In genomic region chr6:48466715-48467114, GRCm38 (mm10) we compare ENCODE assay signal across 21 mouse cellular contexts. TPM values are rescaled to one million over a fixed set of nuclear protein-coding genes. Genes with fewer than 3 reads are reported as not detected.
DNase-seq lines count a peak whose midpoint lies in the region; ATAC-seq and TF ChIP-seq lines count a peak whose summit lies in the region.
"Had no signal": no experiment of that assay in that cellular context is flagged by ENCODE, and none has a peak within 500 bp of the region (broad histone marks: within the 10 kb centered on the region; RNA-seq: fewer than 3 reads in every experiment).

No protein-coding gene starts in this region.

- no peak for TF ChIP-seq EP300 in stomach, postnatal 0 days (optimal IDR thresholded peaks at IDR 0.05)

- WGBS in forebrain, embryonic 10.5 days: 31% methylated on average over 6 of the region's 6 CpGs
- WGBS in forebrain, embryonic 13.5 days: 40% methylated on average over 6 of the region's 6 CpGs
- 36% methylated on average over 6 of the region's 6 CpGs for WGBS in limb, embryonic 10.5 days
- 29% methylated on average over 6 of the region's 6 CpGs for WGBS in stomach, postnatal 0 days

- no peaks in the 10 kb centered on the region for H3K36me3 ChIP-seq in forebrain, embryonic 10.5 days (replicated peaks)
- H3K36me3 ChIP-seq in forebrain, embryonic 13.5 days (ENCODE audit: poor library complexity, severe bottlenecking): no peaks in the 10 kb centered on the region
- no peaks in the 10 kb centered on the region for H3K36me3 ChIP-seq in limb, embryonic 10.5 days
- no peaks in the 10 kb centered on the region for H3K36me3 ChIP-seq in stomach, postnatal 0 days (ENCODE audit: control insufficient read depth, insufficient read depth, low read length)
- H3K36me3 ChIP-seq: embryonic facial prominence, embryonic 10.5 days; forebrain, embryonic 12.5 days; G1E; limb, embryonic 12.5 days had no signal

- no peak for TF ChIP-seq CTCF in stomach, postnatal 0 days (IDR thresholded peaks at IDR 0.05; ENCODE audit: low read depth)

- H3K4me1 ChIP-seq in forebrain, embryonic 10.5 days: peaks cover 27% of the 10 kb centered on the region
- H3K4me1 ChIP-seq in forebrain, embryonic 13.5 days: no peaks in the 10 kb centered on the region
- peaks cover 16% of the 10 kb centered on the region for H3K4me1 ChIP-seq in limb, embryonic 10.5 days
- H3K4me1 ChIP-seq in stomach, postnatal 0 days (replicated peaks; ENCODE audit: control insufficient read depth, insufficient read depth): no peaks in the 10 kb centered on the region
- H3K4me1 ChIP-seq: limb, embryonic 12.5 days; megakaryocyte, embryonic 14.5 days had no signal

- no peak for ATAC-seq in forebrain, embryonic 13.5 days
- ATAC-seq in stomach, postnatal 0 days (ENCODE audit: low FRiP score, low TSS enrichment): peak; percentile 4; the same call in 1 of the 2 replicates
- ATAC-seq: midbrain, embryonic 16.5 days had no signal

- peak overlapping the region; percentile 36 for H3K27ac ChIP-seq in forebrain, embryonic 10.5 days
- H3K27ac ChIP-seq in forebrain, embryonic 13.5 days: no peak overlapping the region
- H3K27ac ChIP-seq in limb, embryonic 10.5 days: peak overlapping the region; percentile 32; the same call in 1 of the 2 replicates
- no peak overlapping the region for H3K27ac ChIP-seq in stomach, postnatal 0 days (replicated peaks)
- H3K27ac ChIP-seq: forebrain, embryonic 12.5 days; limb, embryonic 12.5 days had no signal

- H3K9me3 ChIP-seq in forebrain, embryonic 10.5 days: no peaks in the 10 kb centered on the region
- no peaks in the 10 kb centered on the region for H3K9me3 ChIP-seq in forebrain, embryonic 13.5 days (replicated peaks)
- H3K9me3 ChIP-seq in limb, embryonic 10.5 days (replicated peaks): no peaks in the 10 kb centered on the region
- H3K9me3 ChIP-seq in stomach, postnatal 0 days (ENCODE audit: control insufficient read depth, low read length): no peaks in the 10 kb centered on the region
- H3K9me3 ChIP-seq: embryonic facial prominence, embryonic 10.5 days; forebrain, embryonic 12.5 days; G1E; limb, embryonic 12.5 days; megakaryocyte, embryonic 14.5 days had no signal

- no peak overlapping the region for H3K9ac ChIP-seq in forebrain, embryonic 13.5 days
- no peak overlapping the region for H3K9ac ChIP-seq in stomach, postnatal 0 days (ENCODE audit: low read length)
- H3K9ac ChIP-seq: forebrain, embryonic 12.5 days; limb, embryonic 12.5 days had no signal

- no peaks in the 10 kb centered on the region for H3K27me3 ChIP-seq in forebrain, embryonic 10.5 days (ENCODE audit: poor library complexity, severe bottlenecking)
- H3K27me3 ChIP-seq in forebrain, embryonic 13.5 days: no peaks in the 10 kb centered on the region
- H3K27me3 ChIP-seq in limb, embryonic 10.5 days (ENCODE audit: low read depth, poor library complexity, severe bottlenecking): no peaks in the 10 kb centered on the region
- H3K27me3 ChIP-seq in stomach, postnatal 0 days (ENCODE audit: control insufficient read depth, insufficient read depth, low read length): no peaks in the 10 kb centered on the region
- H3K27me3 ChIP-seq: forebrain, embryonic 12.5 days; limb, embryonic 12.5 days had no signal

- no peak overlapping the region for H3K4me2 ChIP-seq in forebrain, embryonic 13.5 days
- no peak overlapping the region for H3K4me2 ChIP-seq in stomach, postnatal 0 days (replicated peaks; ENCODE audit: low read depth)
- H3K4me2 ChIP-seq: forebrain, embryonic 12.5 days; limb, embryonic 12.5 days had no signal

- no peak for DNase-seq in forebrain, embryonic 10.5 days (ENCODE audit: extremely low spot score, low spot score)
- DNase-seq in kidney, postnatal 25 days: peak; percentile 32 to 61
- no peak for DNase-seq in kidney, postnatal 10 days
- DNase-seq in limb, embryonic 10.5 days (ENCODE audit: low spot score): no peak
- no peak for DNase-seq in stomach, postnatal 0 days (ENCODE audit: low spot score)
- no peak for DNase-seq in right cerebral cortex, adult 2 months (ENCODE audit: low spot score in 2 of 2)
- DNase-seq: adrenal gland, postnatal 14 days; cerebellum, adult 11 months; cerebellum, postnatal 14 days; gastrocnemius, postnatal 10 days; heart, adult 18-20 months; heart, postnatal 4 days; layer of hippocampus, adult 9-11 months; lung, adult 2 months had no signal

- no peak overlapping the region for H3K4me3 ChIP-seq in forebrain, embryonic 10.5 days
- no peak overlapping the region for H3K4me3 ChIP-seq in forebrain, embryonic 13.5 days
- H3K4me3 ChIP-seq in limb, embryonic 10.5 days: no peak overlapping the region
- no peak overlapping the region for H3K4me3 ChIP-seq in stomach, postnatal 0 days (ENCODE audit: low read depth, low read length)
- H3K4me3 ChIP-seq: embryonic facial prominence, embryonic 10.5 days; forebrain, embryonic 12.5 days; limb, embryonic 12.5 days; megakaryocyte, embryonic 14.5 days had no signal

RNA-seq across cellular contexts. Expression of gene Sspo, which starts 18.7 kb away (rescaled TPM):
- polyA plus RNA-seq in forebrain, embryonic 10.5 days (2016; fragmentation: Nextera tagmentation; extraction: Ambion mirVana): 0.15 and 0.19 TPM in 2 replicates
- polyA plus RNA-seq in forebrain, embryonic 13.5 days (2015; fragmentation: Nextera tagmentation; extraction: Ambion mirVana): 0.24 and 0.25 TPM in 2 replicates
- 0.20 and 0.45 TPM in 2 replicates for polyA plus RNA-seq in limb, embryonic 10.5 days (2016; fragmentation: Nextera tagmentation; extraction: Ambion mirVana)
- polyA plus RNA-seq in stomach, postnatal 0 days (2015; fragmentation: Nextera tagmentation; extraction: Ambion mirVana): 0.04 and 0.07 TPM in 2 replicates
- polyA plus RNA-seq: G1E had no signal

RNA-seq across cellular contexts. Expression of gene Zfp467, which starts 21.1 kb away (rescaled TPM):
- polyA plus RNA-seq in forebrain, embryonic 10.5 days (2016; fragmentation: Nextera tagmentation; extraction: Ambion mirVana): 12.9 and 13.1 TPM in 2 replicates
- 23.9 and 25.6 TPM in 2 replicates for polyA plus RNA-seq in forebrain, embryonic 13.5 days (2015; fragmentation: Nextera tagmentation; extraction: Ambion mirVana)
- 11.0 and 19.6 TPM in 2 replicates for polyA plus RNA-seq in limb, embryonic 10.5 days (2016; fragmentation: Nextera tagmentation; extraction: Ambion mirVana)
- 24.2 and 29.5 TPM in 2 replicates for polyA plus RNA-seq in stomach, postnatal 0 days (2015; fragmentation: Nextera tagmentation; extraction: Ambion mirVana)

Comparison
In these comparisons a context has a peak if more than half of its experiments do, and no peak if none do; other contexts are left out.
1. DNase-seq: peak in kidney, postnatal 25 days (2 of 2); none in forebrain, embryonic 10.5 days (single experiment), kidney, postnatal 10 days (single experiment), limb, embryonic 10.5 days (single experiment), stomach, postnatal 0 days (single experiment) and right cerebral cortex, adult 2 months (0 of 2).
2. H3K27ac ChIP-seq: peak in forebrain, embryonic 10.5 days (single experiment) and limb, embryonic 10.5 days (single experiment); none in forebrain, embryonic 13.5 days (single experiment) and stomach, postnatal 0 days (single experiment).